Mouse (Mus musculus) cerebellum, adult 9-11 months (tissue): ENCODE data around the gene Pid1.
A peak's percentile ranks its signal among the peaks of the same experiment; 100 is the strongest.

Experiments used
- DNase-seq: peaks from one replicate; pipeline ENCODE4 v3.0.0; 2022

Pid1 gene

DNA sequence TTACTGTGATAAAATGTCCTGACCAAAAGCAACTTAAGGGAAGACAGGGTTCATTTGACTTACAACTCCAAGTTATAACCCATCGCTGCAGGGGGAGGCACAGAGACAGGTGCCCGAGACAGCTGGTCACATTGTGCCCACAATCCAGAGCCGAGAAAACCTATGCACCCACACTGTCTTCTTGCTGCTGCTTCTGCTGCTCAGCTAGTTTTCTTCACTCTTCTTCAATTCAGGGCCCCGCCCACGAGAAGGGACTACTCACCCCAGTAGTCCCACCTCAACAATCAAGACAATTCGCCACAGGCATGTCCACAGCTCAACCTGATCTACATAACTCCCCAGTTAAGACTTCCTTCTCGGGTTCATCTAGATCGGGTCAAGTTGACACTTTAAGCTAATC, at the start of gene Pid1:
Gene Pid1 (minus strand): TSS at position 214 of the 400 bp plus-strand sequence.
- DNase-seq = no peak

DNA sequence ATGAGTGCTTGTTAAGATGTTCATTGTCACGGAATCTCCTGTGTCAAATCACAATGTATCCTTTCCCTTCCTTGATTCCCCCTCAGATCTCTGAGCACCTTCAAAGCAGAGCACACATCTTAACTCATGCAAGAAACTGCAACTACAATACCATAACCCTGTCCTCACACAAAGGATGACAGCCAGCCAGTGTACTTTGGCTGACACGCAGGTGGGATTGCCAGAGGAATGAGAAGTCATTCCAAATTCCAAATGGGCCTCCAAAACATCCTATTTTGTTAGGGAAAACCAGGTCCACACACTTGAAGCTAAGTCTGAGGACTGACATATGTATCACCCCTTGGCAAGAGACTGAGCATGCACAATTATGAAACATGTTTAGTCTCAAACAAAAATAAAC, 45.5 kb upstream of the Pid1 start:
- no peak for DNase-seq

- no peak for DNase-seq
Measured at GRCm38 (mm10) chr1:84408873-84409272, 44.9 kb upstream of the Pid1 start.

DNA sequence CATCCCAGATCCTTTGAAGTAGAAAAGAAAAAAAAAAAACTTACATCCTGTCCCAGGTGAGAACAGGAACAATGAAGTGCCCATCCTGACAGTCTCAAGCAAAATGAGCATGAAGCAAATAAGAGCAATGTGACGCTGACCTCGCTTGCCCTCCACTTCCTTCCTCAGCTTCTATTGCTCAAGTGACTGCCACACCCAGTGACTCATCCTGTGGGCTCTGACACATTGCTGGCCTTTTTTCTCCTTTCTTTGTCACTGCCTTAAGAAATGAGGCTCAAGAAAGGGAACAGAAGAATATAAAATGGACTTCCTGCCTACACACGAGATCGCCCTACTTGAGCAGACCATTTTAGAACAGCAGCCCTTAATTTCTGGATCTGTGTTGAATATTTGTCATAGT, 42.9 kb upstream of the Pid1 start:
- DNase-seq = no peak

GRCm38 (mm10) chr1:84405551-84406290, 41.7 kb upstream of the Pid1 start:
- no peak for DNase-seq

DNA sequence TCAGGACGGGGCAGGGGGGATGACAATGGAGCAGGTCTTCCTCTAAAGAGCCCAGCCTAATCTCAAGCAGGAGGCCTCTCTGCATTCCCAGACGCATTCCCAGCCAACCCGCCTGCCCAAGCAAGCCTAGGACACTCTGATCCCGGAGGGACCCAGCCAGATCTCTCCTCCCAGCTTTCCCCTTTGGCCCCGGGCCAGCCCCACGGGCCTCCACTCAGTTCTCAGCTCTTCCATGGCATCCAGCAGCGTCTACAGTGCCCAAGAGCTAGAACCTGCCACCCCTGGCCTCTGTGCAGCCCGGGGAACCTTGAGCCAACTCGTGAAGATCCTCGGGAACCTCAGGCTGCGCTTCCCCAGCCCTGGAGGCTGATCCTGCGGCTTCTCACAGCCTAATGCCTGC, 40.9 kb upstream of the Pid1 start:
- no peak for DNase-seq

- DNase-seq = no peak
Measured at GRCm38 (mm10) chr1:84402154-84402553, 38.2 kb upstream of the Pid1 start.

DNA sequence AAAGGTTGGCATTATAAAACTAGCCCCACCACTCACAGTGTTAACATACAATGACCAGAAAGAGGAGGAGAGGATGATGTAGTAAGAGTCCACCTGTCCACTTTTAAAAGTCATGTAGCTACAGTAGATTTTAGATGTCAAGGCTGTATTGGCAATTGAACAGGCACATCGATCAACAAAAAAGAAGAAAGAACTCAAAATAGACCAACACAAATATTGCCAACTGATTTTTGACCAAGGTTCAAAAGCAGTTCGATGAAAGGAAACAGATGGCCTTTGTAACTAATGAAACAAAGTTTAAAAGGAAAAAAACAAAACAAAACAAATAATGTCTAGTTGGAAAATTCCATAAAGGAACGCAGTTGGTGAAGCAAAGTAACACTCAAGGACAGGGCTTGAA, 35.7 kb upstream of the Pid1 start:
- no peak for DNase-seq

- DNase-seq = no peak
Measured at GRCm38 (mm10) chr1:84399118-84399517, 35.1 kb upstream of the Pid1 start.

DNA sequence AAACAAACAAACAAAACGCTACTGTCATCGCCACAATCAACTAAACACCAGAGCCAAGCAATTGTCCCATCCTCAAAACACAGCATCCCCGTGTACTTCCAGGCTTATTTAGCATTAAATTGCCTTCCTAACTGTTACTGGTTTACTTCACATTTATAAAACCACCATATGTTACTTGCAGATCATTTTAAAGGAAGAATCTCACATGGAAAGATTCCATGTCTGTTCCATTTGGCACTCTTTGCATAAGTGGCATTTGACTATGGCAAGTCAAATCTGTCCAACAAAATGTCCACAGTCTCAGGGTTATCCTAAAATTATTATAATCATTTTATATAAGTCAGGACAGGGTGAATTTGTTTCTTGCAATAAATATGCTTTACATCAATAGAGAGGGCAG, 32.8 kb upstream of the Pid1 start:
- no peak for DNase-seq

- DNase-seq = no peak
Measured at GRCm38 (mm10) chr1:84395928-84396327, 31.9 kb upstream of the Pid1 start.

GRCm38 (mm10) chr1:84390961-84391360, 27.0 kb upstream of the Pid1 start:
- no peak for DNase-seq

- no peak for DNase-seq
Measured at GRCm38 (mm10) chr1:84387616-84388015, 23.6 kb upstream of the Pid1 start.

DNA sequence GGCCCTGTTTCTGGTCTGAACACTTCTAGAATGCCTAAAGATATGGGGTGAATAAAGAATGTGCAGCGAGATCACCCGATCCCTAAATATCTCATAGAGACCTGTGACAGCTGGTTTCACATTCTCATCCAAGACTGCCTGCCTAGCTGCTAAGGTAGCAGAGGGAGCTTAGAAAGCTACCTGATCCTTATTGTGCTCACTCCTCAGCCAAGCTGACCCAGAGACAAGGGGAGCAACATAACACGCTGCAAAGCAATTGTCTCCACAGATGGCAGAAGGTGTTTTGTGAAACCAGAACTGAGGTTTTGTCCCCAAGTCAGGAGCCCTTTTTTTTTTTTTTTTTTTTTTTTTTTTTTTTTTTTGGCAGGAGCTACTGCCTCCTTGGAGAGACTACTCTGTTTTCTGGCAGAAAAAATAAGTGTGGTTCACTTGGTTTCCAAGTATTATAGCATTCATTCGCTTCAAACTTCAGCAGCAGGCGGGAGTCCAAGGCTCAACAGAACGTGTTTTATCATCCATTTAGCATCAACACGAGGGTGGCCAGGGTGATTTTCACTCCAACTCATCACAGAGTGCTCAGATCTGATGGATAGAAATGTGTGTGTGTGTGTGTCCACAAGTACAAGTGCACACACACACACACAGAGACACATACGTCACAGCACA, 22.6 kb upstream of the Pid1 start:
- no peak for DNase-seq

DNA sequence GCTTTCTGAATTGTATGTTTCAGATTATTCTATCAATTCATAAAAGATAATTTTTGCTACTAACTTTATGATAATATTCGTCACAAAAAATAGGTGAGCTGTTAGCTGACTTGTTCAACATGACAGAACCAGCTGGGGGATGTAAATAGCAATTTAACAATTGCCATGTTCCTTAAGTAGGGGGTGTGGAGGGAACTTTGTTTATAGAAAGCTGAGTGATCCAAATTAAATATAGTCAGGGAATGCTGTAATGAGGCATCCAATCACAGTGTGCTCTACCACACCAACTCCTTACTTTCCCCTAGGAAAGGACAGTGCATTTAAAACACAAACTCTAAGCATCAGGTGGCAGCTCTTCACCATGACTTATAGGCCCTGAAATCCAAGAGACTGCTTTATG, 18.7 kb upstream of the Pid1 start:
- DNase-seq = no peak

GRCm38 (mm10) chr1:84382064-84382463, 18.1 kb upstream of the Pid1 start:
- DNase-seq = no peak

DNA sequence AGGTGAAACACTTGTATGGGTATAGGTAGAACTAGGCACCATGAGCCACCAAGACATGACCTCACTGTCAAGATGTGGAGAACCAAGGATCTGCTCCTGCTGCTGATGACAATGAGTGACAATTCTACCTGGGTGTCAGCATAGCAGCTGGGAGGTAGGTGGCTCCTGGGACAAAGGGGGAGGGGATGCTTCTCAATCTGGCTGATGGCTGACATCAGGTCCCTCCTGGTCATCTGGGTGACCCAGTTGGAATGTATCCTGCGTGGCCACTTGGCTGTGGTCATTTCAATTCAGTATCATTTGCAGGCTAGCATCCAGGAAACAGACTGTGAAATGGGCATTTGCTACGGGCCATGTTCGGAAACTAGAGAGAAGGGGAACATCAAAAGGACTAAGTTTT, 16.9 kb upstream of the Pid1 start:
- DNase-seq = peak; percentile 10

DNA sequence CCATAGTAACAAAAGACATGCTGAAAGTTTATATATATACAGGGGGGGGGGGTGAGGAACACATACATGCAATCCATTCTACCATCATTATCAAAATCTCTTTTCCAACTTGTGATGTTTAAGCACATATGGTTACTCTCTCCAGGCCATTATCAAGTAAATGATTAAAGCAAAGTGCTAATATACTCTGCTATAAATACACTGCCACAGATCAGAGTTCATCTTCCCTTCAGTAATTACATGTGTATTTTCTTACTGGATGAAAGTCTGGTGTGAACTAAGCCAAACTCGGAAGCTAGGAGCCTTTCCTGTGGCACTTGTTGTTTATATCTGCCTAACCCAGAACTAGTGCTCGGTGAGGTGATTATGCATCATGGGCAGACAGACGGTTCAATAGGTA, 3.8 kb upstream of the Pid1 start:
- DNase-seq = no peak

- no peak for DNase-seq
Measured at GRCm38 (mm10) chr1:84366553-84366952, 2.6 kb upstream of the Pid1 start.

DNA sequence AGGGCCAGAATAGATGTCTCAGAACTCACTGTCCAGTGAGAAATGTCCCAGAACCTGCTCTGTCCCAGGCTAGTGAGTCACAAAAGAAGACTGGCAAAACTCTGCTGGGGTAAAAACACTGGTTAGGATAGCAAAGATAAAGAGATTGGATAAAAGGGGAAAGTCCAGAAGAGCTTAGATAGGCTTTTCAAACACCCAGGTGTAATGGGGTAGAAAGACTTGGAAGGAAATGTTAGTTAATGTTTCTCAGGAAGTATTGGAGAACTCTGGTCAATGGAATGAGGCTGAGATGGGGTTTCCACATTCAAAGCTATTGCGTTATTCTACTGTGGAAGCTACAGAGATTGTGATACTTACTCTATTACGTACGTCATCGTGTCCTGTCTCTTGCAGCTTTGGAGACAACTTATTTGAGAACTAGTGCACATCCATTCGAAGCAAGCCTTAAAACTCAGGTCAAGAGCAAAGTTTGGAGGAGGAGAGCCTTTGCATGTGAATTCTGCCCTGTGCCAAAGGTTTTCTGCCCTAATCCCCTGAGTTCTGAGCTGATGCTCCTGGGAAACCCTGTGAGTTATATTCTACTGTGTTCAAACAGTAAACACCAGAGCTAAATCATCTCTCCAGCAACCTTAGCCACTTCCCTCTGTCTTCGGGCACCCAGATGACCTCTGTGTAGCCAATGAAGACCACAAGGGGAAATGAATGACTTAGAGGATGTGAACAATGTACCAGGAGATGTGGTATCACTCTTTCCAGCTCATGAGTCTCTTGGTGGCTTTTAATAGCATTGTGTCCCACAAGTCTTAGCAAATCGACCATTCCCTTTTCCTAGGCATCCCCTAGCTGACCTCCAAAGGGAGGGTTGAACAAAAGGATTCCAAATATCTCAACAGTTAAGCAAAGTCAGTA, 1.0 kb downstream of the Pid1 start:
- no peak for DNase-seq

GRCm38 (mm10) chr1:84362209-84362608, 1.8 kb downstream of the Pid1 start:
- no peak for DNase-seq

DNA sequence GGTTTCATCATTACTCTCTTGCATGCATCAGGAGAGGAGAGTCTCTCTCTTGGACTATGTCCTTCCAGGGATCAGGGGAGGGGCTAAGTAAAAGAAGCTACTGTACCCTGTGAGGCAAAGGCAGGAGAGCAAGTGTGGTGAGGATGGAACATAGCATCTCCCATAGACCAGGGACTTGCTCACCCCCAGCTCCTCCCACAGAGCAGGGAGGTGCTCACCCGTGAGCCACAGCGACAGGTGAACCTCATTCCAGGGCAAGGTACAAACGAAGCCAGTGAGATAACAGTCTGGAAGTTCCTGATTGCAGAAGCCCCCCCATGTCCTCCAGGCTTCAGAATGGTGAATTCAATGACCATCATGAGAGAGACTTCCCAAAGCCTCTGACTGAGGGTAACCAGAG, 2.6 kb downstream of the Pid1 start:
- DNase-seq = no peak

DNA sequence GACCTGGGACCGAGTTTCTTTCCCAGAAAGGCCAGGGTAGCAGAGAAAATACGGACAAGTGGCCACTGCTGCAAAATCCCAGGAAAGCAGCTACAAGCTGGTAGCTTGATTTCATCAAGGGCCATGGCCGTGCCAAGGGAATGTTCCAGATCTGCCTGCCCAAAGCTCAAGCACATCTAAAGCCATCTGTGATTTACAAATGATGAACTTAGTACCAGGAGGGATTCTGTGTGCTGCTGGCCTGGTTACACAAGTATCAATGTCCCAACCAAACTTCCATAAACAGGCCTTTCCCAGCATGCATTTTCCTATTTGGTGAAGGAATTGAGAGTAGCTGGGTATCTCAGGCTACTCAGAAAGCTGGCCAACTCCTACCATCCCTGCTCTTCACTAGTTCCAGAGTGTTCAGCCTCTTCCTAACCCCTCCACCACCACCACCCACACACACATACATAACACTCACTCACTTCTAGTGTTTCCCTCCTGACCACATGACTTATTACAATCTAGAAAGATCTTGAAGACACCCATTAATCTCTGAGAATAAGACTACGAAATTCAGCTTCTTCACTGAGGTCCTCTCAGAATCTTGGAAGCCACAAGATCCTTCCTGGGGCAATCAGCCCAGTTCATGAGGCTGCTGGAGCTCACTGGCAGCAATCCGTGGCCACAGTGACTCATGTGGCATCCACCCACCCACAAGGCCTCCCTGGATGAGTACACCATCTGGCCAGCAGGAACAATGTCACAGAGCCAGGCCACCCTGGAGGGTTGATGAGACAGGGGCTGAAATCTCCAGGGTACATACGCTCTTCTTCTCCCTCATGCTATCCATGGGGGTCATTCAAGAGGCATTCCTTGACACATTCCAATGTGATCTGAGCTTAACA, 4.1 kb downstream of the Pid1 start:
- DNase-seq = peak; percentile 72
